Mouse (Mus musculus) liver, embryonic 15.5 days (tissue): ENCODE data around the gene Pld5. TPM values are rescaled to one million over a fixed set of nuclear protein-coding genes. Genes with fewer than 3 reads are reported as not detected.

Experiments used
- ATAC-seq: fragments of 200-750 bp; cut with Nextera tagmentation; 2 replicates; pipeline ENCODE4 v1.8.0; 2017; ENCODE audit warnings: moderate number of reproducible peaks, mild to moderate bottlenecking, moderate library complexity; ENCODE audit not compliant: insufficient read depth
- H3K27ac ChIP-seq: fragments of 300-500 bp; sonication (generic); replicated peaks from 2 replicates; pipeline ENCODE4 v1.5.1; 2015; ENCODE audit warnings: mild to moderate bottlenecking, inconsistent platforms
- H3K27me3 ChIP-seq: fragments of 300-500 bp; sonication (generic); 2 replicates; pipeline ENCODE4 v1.6.1; 2015; ENCODE audit warnings: mild to moderate bottlenecking, inconsistent platforms
- H3K36me3 ChIP-seq: fragments of 300-500 bp; sonication (generic); replicated peaks from 2 replicates; pipeline ENCODE4 v1.6.1; 2015; ENCODE audit warnings: moderate library complexity, mild to moderate bottlenecking, inconsistent platforms
- H3K4me1 ChIP-seq: fragments of 300-500 bp; sonication (generic); replicated peaks from 2 replicates; pipeline ENCODE4 v1.6.1; 2015; ENCODE audit warnings: inconsistent platforms
- H3K4me2 ChIP-seq: fragments of 300-500 bp; sonication (generic); 2 replicates; pipeline ENCODE4 v1.6.1; 2015; ENCODE audit warnings: moderate library complexity, mild to moderate bottlenecking, inconsistent platforms
- H3K4me3 ChIP-seq: fragments of 300-500 bp; sonication (generic); replicated peaks from 2 replicates; pipeline ENCODE4 v1.5.1; 2015; ENCODE audit warnings: mild to moderate bottlenecking, inconsistent platforms
- H3K9ac ChIP-seq: fragments of 300-500 bp; sonication (generic); 2 replicates; pipeline ENCODE4 v1.6.1; 2015; ENCODE audit warnings: moderate library complexity, mild to moderate bottlenecking, inconsistent platforms
- H3K9me3 ChIP-seq: fragments of 300-500 bp; sonication (generic); replicated peaks from 2 replicates; pipeline ENCODE4 v1.6.1; 2016; ENCODE audit warnings: inconsistent platforms
- WGBS: fragments of 180-500 bp; shearing (Covaris S2); methylation state at CpG from one replicate; pipeline ENCODE4 v1.1.7; 2015; ENCODE audit warnings: mixed read lengths; ENCODE audit not compliant: insufficient replicate concordance; 5-methylcytosine and 5-hydroxymethylcytosine counted together
- polyA plus RNA-seq: library from polyadenylated mRNA; unstranded; fragments of >200 nt; fragmentation: Nextera tagmentation; extraction: Ambion mirVana; gene quantifications from 2 replicates; pipeline ENCODE4 v1.2.1, GENCODE M21; 2015

The Pld5 gene
- polyA plus RNA-seq, 1 experiment from 2014 or later: not detected

DNA sequence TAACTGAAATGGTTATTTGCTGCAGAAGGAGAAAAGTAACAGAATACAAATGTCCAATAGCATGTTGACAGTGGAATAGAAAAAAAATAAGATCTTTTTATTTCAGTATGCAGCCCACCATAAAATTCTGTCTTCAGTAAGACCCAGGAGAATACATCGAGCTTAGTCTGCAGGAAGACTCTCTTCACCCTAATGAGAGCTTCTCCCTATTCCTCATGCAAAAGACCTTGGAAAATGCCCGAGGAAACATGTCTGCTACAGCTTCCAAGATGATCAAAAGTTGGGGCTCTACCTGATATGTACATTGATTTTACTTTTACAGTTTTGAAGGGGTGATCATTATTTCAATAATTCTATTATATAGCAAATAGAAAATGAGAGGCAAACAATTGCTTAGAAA is 108.0 kb downstream of the Pld5 start:
- H3K9me3 ChIP-seq: no peaks in the 10 kb centered on the region
- H3K4me3 ChIP-seq: no peak overlapping the region
- no peak for ATAC-seq
- H3K9ac ChIP-seq: no peak overlapping the region
- H3K27ac ChIP-seq: no peak overlapping the region
- H3K27me3 ChIP-seq: no peaks in the 10 kb centered on the region
- no peaks in the 10 kb centered on the region for H3K36me3 ChIP-seq
- 36% methylated on average over 2 of the region's 2 CpGs for WGBS
- H3K4me1 ChIP-seq: no peaks in the 10 kb centered on the region
- no peak overlapping the region for H3K4me2 ChIP-seq

DNA sequence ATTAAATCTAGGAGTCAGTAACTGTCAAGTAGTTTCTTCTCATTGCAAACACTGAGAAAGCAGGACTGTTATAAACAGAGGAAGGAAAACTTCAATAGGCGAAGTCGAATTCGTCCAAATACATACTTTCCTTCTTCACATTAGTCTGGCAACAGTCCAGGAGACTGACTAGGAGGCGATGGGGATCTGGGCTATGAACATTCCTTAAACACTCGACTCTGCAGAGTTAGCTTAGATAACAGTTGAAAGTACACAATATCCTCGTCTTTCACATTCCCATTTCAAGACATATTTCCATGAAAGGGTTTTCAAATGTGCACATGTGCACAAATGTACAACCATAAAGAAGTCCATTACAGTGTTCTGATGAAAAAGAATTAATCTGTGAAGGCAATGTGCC is 129.8 kb downstream of the Pld5 start:
- Histone ChIP-seq H3K9me3 (no peaks in the 10 kb centered on the region), H3K4me2 (no peak overlapping the region), H3K27me3 (no peaks in the 10 kb centered on the region), H3K4me3 (no peak overlapping the region), H3K27ac (no peak overlapping the region), H3K4me1 (no peaks in the 10 kb centered on the region), H3K9ac (no peak overlapping the region), H3K36me3 (no peaks in the 10 kb centered on the region)
- ATAC-seq: no peak
- 55% methylated on average over 6 of the region's 6 CpGs for WGBS

DNA sequence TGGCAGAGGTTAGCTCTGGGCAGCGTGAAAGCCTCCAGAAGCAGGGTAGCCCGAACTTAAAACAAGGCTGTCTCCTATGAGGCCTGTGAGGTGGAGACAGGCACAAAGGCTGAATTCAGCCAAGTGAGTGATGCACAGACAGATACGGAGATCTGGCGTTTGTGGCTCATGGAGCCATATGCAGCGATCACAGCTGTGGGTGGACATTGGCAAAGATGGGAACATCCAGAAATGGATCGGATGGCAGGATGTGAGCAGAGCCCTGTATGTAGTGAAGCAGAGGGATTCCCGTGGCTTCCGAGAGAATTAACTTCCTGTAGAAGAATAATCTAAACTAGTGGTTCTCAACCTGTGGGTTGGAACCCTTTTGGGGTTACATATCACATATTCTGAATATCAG is 140.7 kb downstream of the Pld5 start:
- Histone ChIP-seq H3K4me1 (no peaks in the 10 kb centered on the region), H3K27me3 (no peaks in the 10 kb centered on the region), H3K27ac (no peak overlapping the region), H3K9me3 (no peaks in the 10 kb centered on the region), H3K36me3 (no peaks in the 10 kb centered on the region), H3K4me2 (no peak overlapping the region), H3K9ac (no peak overlapping the region), H3K4me3 (no peak overlapping the region)
- ATAC-seq: no peak
- 64% methylated on average over 8 of the region's 8 CpGs for WGBS

DNA sequence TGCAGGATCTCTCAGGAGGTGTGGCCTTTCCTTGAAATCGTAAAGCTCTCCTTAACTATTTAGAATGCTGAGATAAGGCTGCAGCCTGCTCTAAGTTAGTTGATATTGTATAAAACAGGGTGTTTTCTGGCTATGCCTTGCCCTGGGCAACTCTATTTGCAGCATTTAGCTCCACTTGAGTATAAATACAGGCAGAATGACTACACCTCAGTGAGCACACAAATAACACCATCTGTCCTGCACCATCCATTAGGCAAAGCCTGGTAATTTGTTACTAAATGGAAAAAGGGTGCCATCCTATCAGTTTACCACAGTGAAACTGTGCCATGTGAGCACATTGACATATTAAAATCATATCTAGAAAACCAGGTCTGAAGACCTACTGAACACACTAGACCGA is 149.3 kb downstream of the Pld5 start:
- Histone ChIP-seq H3K4me2 (no peak overlapping the region), H3K4me1 (no peaks in the 10 kb centered on the region), H3K9me3 (no peaks in the 10 kb centered on the region), H3K27me3 (no peaks in the 10 kb centered on the region), H3K9ac (no peak overlapping the region), H3K27ac (no peak overlapping the region), H3K4me3 (no peak overlapping the region), H3K36me3 (no peaks in the 10 kb centered on the region)
- 31% methylated on average over 2 of the region's 2 CpGs for WGBS
- no peak for ATAC-seq

DNA sequence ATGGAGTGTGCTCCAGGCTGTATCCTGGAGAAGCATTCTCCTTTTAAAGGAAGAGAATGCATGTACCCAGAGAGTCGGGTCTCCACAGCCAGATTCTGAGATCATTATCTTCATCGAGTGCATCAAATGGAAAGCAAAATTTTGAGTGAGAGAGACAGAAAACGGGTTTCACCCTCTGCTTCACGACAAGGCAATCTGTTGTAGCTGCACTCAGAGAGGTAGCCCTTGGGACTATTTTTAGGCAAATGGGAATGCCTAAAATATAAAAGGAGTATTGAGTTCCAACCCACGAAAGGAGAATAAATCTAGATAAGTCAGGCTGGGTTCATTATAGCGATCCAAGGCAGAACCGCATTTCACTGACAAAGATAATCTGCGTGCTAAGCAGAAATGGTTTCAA is 150.7 kb downstream of the Pld5 start:
- WGBS: 60% methylated on average over 8 of the region's 8 CpGs
- no peaks in the 10 kb centered on the region for H3K36me3 ChIP-seq
- H3K4me2 ChIP-seq: no peak overlapping the region
- H3K4me1 ChIP-seq: no peaks in the 10 kb centered on the region
- no peak for ATAC-seq
- H3K27me3 ChIP-seq: no peaks in the 10 kb centered on the region
- no peak overlapping the region for H3K9ac ChIP-seq
- H3K27ac ChIP-seq: no peak overlapping the region
- no peak overlapping the region for H3K4me3 ChIP-seq
- H3K9me3 ChIP-seq: no peaks in the 10 kb centered on the region

DNA sequence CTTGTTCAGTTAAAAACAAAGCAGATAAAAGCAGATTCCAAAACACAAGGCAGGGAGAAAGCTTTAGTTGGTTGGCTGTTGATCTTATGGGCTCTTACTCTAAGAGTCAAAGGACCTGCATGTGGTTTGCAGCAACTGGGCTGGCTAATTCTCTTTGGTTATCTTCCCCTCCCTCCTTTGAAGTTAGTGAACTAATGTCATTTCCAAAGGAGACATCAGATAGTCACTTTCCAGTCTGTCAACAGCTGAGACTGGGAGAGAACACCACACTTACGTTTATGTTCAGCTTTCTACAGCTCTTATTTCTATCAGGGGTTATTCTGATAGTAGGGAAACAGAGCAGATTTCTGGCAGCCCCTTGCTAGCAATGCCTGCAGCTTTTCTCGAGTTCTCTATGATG is 151.3 kb downstream of the Pld5 start:
- H3K9ac ChIP-seq: no peak overlapping the region
- H3K27ac ChIP-seq: no peak overlapping the region
- no peaks in the 10 kb centered on the region for H3K9me3 ChIP-seq
- no peaks in the 10 kb centered on the region for H3K4me1 ChIP-seq
- WGBS: 28% methylated on average over 2 of the region's 2 CpGs
- H3K36me3 ChIP-seq: no peaks in the 10 kb centered on the region
- ATAC-seq: no peak
- no peak overlapping the region for H3K4me3 ChIP-seq
- H3K4me2 ChIP-seq: no peak overlapping the region
- H3K27me3 ChIP-seq: no peaks in the 10 kb centered on the region

DNA sequence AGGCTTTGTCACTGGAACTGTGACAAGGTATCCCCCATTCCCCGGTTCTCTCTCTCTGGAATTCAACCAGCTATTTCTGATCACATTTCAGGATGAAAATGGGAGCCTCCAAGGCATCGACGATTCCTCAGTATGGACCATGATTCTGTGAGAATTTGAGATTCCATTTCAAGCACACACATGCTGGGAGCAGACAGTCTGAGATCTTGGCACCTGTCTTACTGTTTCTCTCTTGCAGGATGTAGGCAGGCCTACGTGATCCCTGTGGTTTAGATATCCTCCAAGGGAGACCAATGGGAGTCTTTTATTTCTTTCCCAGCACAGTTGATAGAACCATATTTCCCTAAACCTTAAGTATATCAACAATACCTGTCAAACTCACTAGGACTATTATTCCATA is 159.5 kb downstream of the Pld5 start:
- H3K36me3 ChIP-seq: no peaks in the 10 kb centered on the region
- no peaks in the 10 kb centered on the region for H3K9me3 ChIP-seq
- H3K27ac ChIP-seq: no peak overlapping the region
- WGBS: 64% methylated on average over 4 of the region's 4 CpGs
- no peaks in the 10 kb centered on the region for H3K4me1 ChIP-seq
- H3K9ac ChIP-seq: no peak overlapping the region
- no peak for ATAC-seq
- H3K4me3 ChIP-seq: no peak overlapping the region
- H3K27me3 ChIP-seq: no peaks in the 10 kb centered on the region
- H3K4me2 ChIP-seq: no peak overlapping the region

DNA sequence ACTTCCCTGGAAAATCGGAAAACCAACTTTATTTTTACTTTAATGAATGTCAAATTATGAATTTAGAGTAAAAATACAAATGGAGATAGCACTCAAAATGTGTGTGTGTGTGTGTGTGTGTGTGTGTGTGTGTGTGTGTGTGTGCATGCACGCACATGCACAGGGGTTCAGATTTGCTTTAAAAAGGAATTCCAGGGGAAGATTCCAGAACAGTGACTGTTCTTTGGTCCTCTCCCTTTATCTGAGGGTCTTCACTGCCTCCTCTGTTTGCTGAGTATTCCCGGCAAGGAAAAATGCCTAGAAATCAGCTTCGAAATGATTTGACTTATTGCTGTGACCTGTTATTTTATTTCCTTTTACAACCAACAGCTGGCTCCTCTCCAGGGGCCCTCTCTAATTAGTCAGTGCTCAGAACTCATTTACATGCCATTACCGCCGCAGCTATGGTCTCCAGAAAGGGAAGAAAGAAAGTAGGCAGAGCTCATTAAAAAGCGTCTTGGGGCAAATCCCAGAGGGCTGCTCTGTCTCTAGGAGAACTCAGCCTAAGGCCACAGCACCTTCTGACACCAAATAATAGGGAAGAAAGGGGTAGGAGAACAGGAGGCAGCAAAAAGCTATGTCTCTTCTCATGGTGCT is 176.3 kb downstream of the Pld5 start:
- Histone ChIP-seq H3K9ac (no peak overlapping the region), H3K4me2 (no peak overlapping the region), H3K36me3 (no peaks in the 10 kb centered on the region), H3K27me3 (no peaks in the 10 kb centered on the region), H3K4me3 (no peak overlapping the region), H3K27ac (no peak overlapping the region), H3K4me1 (no peaks in the 10 kb centered on the region), H3K9me3 (no peaks in the 10 kb centered on the region)
- ATAC-seq: no peak
- WGBS: 37% methylated on average over 7 of the region's 7 CpGs

DNA sequence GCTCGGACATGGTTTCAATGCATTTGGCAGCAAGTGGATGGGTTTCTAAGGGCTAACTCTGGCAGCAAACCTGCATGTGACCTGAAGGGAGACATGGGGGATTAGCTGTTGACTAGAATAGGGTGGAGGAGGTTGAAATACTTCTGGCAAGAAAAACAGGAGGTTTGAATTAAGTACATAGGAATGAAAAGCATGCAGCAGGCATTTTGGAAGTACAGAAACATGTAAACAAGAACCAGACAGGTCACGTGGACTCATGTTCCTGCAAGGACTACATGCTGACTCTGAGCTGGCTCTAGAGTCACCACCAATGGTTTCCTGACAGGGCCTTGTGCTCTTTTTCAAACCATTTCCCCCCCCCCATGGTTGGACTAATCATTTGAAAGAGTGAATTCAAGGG is 183.0 kb downstream of the Pld5 start:
- Histone ChIP-seq H3K4me3 (no peak overlapping the region), H3K36me3 (no peaks in the 10 kb centered on the region), H3K9ac (no peak overlapping the region), H3K27me3 (no peaks in the 10 kb centered on the region), H3K4me2 (no peak overlapping the region), H3K4me1 (no peaks in the 10 kb centered on the region), H3K9me3 (no peaks in the 10 kb centered on the region), H3K27ac (no peak overlapping the region)
- no peak for ATAC-seq
- 58% methylated on average over 2 of the region's 2 CpGs for WGBS

DNA sequence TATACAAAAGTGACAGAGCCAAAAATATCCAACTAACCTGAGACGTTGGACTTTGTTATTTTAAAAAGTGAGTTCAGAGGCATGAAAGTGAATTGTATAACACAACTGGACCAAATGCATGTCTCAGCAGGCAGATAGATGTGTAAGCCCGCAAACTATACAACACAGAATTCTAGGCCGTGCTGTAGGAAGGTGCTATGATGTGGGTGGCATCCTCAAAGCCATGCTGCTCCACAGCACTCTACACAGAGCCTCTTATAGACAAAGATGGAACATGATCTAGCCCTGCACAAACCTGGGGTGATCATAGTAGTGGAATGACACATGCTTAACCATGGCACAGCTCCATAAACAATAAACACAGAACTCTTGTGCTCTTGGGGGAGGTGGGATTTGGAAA is 185.7 kb downstream of the Pld5 start:
- Histone ChIP-seq H3K27me3 (no peaks in the 10 kb centered on the region), H3K9me3 (no peaks in the 10 kb centered on the region), H3K4me2 (no peak overlapping the region), H3K4me3 (no peak overlapping the region), H3K9ac (no peak overlapping the region), H3K36me3 (no peaks in the 10 kb centered on the region), H3K4me1 (no peaks in the 10 kb centered on the region), H3K27ac (no peak overlapping the region)
- WGBS: 73% methylated on average over 3 of the region's 3 CpGs
- no peak for ATAC-seq

DNA sequence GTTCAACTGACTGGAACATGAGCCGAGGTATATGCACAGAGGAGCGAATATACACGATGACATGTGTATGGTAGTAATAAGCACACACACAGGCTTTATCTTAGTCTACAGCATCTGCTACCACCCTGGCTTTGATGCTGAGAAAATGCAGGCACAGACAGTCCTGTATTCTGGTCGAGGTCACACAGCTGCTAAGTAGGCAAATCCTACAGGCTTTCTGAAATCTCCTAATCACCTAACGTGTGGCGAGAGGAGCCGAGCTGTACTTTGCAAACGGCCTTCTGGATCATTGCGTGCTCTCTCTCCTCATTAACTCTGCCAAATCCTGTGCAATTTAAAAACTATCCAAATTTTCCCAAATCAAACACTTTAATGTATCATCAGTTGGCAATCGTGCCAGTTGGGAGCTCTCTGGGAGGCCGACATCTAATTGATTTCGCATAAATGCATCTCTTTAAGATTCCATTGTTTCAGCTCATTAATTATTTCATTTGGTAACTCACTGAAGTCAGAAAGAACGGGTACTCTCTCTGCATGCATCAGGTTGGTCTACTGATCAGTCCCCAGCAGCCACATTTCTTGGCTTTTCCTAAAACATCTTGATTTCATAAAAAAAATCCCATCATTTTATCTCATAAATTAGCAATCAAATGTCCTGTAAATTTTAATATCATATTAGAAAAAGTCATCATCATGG is 189.0 kb downstream of the Pld5 start:
- Histone ChIP-seq H3K9ac (no peak overlapping the region), H3K4me3 (no peak overlapping the region), H3K9me3 (no peaks in the 10 kb centered on the region), H3K27ac (no peak overlapping the region), H3K4me2 (no peak overlapping the region), H3K36me3 (no peaks in the 10 kb centered on the region), H3K4me1 (no peaks in the 10 kb centered on the region), H3K27me3 (no peaks in the 10 kb centered on the region)
- no peak for ATAC-seq
- WGBS: 67% methylated on average over 13 of the region's 13 CpGs

DNA sequence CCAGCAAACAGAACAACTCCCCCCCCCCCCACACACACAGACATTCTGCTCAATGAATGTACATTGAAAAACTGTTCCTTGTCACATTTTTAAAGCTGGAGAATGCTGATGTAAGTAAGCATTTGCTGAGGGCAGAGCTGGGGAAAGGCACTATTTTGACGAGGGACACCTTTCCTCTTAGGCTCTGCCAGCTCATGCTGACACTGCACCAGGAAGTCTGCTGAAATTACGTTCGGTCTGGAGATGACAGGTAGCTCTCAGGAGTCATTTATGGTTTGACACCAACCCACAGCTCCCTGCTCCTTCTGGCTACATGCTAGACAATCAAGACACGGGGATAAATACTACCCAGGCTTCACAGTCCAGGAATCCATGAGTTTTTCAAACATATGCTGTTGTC is 192.8 kb downstream of the Pld5 start:
- no peak for ATAC-seq
- no peaks in the 10 kb centered on the region for H3K9me3 ChIP-seq
- H3K4me1 ChIP-seq: no peaks in the 10 kb centered on the region
- H3K27me3 ChIP-seq: no peaks in the 10 kb centered on the region
- no peak overlapping the region for H3K4me3 ChIP-seq
- no peak overlapping the region for H3K4me2 ChIP-seq
- H3K27ac ChIP-seq: no peak overlapping the region
- H3K9ac ChIP-seq: no peak overlapping the region
- H3K36me3 ChIP-seq: no peaks in the 10 kb centered on the region
- WGBS: 25% methylated on average over 4 of the region's 4 CpGs
